Mouse (Mus musculus) WW6 (cell line): ENCODE data around the gene Olfr1368.
"Not testable (repeated sequence)": the region's sequence is repeated elsewhere in the genome, so short reads cannot be mapped to it uniquely, and the experiment has no call there.

Experiments
- DNase-seq: peaks from one replicate; pipeline ENCODE4 v3.0.0-alpha.2; 2013; ENCODE audit warnings: low read depth, low spot score

The Olfr1368 gene

DNA sequence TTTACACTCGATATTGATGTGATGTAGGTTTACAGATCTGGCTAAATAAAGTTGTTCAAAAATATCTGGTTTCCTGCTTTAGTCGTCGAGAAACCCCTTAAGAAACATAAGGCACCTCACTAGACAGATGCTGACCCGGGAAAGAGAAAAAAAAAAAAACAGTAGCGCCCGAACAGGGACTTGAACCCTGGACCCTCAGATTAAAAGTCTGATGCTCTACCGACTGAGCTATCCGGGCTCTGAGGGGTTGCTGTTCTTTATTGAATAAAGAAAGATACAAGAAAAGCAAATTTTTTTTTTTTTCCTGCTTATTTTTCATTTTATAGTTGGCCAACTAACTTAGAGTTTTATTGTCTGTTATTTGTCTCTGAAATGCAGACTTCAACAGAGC lies 22.2 kb upstream of the Olfr1368 start:
- DNase-seq, result no peak

DNA sequence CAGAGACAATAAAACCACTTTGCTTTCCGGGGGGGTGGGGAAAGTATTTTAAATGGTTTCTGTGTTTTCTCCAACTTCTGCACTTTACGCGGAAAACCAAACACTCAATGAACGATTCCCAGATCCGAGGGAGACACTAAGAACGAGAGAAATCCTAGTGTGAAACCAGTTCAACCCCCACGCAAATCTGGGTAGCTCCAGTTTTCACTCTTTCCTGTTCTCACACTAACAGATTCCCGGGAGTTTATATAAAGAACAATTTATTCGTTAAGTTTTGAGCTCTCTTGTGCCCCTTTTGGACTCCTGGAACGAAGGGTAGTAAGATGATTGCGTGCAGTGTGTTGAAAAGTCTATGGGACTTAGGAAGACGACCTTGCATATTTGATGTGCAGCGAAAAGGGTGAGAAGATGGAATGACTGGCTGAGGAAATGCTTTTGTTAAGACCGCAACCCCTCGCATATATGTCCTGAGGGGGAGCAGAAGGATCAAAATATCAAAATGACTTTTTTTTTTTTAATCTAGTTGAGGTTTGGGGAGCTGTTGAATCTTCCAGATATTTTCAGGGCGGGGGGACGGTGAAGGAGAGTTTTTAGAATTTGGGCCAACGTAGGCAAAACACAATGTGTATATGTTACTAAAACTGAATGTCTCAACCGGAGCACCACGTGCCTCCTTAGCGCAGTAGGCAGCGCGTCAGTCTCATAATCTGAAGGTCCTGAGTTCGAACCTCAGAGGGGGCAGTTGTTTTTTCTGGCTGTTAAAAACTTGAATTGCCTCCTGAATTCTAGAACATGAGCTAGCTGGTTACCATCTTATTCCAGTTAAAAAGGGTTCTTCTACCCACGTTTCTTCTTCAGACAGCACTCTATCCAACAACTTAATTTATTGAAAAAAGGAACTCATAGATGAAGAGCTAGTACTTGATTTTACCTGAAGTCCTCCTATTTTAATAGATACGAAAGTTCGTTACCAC lies 21.6 kb upstream of the Olfr1368 start:
- no peak for DNase-seq

- DNase-seq, result no peak
Measured at GRCm38 (mm10) chr13:21162591-21162990, 16.9 kb upstream of the Olfr1368 start.

GRCm38 (mm10) chr13:21161591-21161990 lies 15.9 kb upstream of the Olfr1368 start:
- no peak for DNase-seq

GRCm38 (mm10) chr13:21160657-21161590 lies 15.3 kb upstream of the Olfr1368 start:
- DNase-seq, result no peak

DNA sequence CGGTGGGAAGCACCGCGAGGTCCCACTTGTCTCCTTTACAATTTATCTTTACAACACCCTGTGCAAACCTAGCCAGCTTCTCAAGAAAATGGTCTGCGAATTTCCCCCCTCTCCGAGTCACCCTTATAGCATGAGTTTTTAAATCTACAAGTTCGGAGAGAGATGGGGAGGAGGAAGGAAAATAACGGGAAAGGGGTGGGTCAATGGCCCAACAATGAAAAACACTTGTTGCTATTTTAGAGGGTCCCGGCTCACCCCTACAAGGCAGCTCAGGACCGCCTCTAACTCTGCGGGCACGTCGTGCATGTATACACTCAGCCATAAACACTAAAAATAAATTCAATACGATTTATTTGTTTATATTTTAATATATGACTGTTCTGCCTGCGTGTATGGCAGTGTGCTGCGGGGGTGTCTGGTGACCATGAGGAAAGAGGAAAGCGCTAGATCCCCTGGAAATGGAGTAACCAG lies 14.4 kb upstream of the Olfr1368 start:
- no peak for DNase-seq

- DNase-seq, result no peak
Measured at GRCm38 (mm10) chr13:21159475-21159819, 13.8 kb upstream of the Olfr1368 start.

GRCm38 (mm10) chr13:21158785-21159474 lies 13.3 kb upstream of the Olfr1368 start:
- no peak for DNase-seq

GRCm38 (mm10) chr13:21158071-21158470 lies 12.4 kb upstream of the Olfr1368 start:
- no peak for DNase-seq

DNA sequence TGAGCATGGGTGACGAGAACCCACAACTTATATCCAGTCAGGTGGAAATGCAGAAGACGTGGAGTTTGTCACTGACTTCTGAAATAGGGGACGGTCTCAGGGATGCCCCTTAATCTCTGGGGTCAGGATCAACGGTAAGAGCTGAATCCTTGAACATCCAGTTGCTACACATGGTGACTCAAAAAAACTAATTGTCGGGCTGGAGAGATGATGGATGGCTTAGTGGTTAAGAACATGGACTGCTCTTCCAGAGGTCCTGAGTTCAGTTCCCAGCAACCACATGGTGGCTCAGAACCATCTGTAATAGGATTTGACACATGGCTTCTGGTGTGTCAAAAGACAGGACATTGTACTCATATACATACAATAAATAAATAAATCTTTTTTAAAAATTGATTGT lies 10.2 kb upstream of the Olfr1368 start:
- no peak for DNase-seq

DNA sequence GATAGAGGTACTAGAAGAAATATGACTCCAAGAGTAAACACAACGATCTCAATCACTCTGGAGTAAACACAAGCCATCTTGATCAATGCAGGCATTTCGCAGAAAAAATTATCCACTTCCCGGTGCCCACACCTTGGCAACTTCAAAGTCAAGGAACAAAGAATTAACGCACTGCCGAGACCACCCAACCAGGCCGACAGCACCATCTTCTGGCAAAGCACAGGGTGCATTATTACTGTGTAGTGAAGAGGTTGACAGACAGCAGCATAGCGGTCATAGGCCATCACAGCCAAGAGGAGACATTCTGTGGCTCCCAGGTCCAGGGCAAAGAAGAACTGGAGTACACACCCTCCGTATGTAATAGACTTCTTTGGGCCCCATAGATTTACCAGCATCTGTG lies 3.2 kb downstream of the Olfr1368 start:
- no peak for DNase-seq

- DNase-seq, result not testable (repeated sequence)
Measured at GRCm38 (mm10) chr13:21129339-21129738, 16.3 kb downstream of the Olfr1368 start, which contains the start of gene Olfr263. Gene Olfr263 (plus strand): TSS chr13:21129639.

DNA sequence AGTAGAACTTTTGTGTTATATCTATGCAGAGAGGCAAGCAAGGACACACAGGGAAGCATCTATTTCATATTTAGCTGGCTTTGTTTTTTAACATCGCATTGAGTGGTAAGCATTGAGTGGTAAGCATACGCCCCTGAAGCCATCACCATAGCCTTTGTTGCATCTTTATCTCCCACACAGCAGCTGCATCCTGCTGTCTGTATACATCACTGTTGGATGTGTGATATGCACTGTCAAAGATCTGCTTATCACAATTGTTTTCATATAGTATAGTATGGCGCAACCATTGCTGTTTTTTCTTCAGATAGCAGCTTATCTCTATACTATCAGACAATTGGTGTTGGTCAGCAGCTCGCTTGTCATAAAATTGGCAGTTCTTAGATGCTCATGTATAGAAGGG lies 31.5 kb downstream of the Olfr1368 start:
- no peak for DNase-seq

- DNase-seq, result not testable (repeated sequence)
Measured at GRCm38 (mm10) chr13:21111183-21111582, 34.5 kb downstream of the Olfr1368 start, which contains the start of gene Olfr1369-ps1. Gene Olfr1369-ps1 (plus strand): TSS chr13:21111483.

DNA sequence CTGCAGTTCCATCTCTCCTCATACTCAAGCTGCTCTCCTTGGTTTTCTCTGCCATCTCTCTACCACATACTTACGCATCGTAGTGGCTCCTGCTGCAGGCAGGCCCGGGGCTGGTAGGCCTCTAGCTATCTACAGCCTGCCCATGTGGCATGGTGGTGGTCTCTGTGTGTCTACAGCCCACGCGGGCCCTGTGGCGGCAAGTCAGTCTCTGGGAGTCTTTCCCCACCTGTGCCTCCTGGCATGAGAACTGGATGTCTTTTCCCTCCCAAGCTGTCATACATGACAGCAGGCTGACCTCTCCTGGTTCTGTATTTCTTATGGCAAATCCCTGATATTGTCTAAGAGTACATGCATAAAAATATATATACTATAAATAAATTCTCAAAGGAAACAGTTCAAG lies 35.2 kb downstream of the Olfr1368 start:
- DNase-seq, result no peak

GRCm38 (mm10) chr13:21109759-21110158 lies 35.9 kb downstream of the Olfr1368 start:
- no peak for DNase-seq
